Mouse (Mus musculus): ENCODE data around the gene Uck2.

- TF ChIP-seq CTCF (IDR thresholded peaks at IDR 0.05; ENCODE audit: low read depth, low read length), result no peak
- no peak for TF ChIP-seq EP300 (IDR thresholded peaks at IDR 0.05; ENCODE audit: insufficient read depth, low read depth, low read length)
Measured at GRCm38 (mm10) chr1:167187791-167188190, 97.3 kb downstream of the Uck2 start.
